Mouse (Mus musculus) heart, adult 10 weeks (tissue): Measurements from ENCODE around the gene Ly6g6c. TPM values are rescaled to one million over a fixed set of nuclear protein-coding genes. Genes with fewer than 3 reads are reported as not detected.

ENCODE experiments used
- polyA plus RNA-seq: library from polyadenylated mRNA; stranded (reverse); fragments of 350-450 nt; fragmentation: Illumina TruSeq; extraction: RNeasy Lipid Tissue Mini Kit (QIAGEN cat#74804); gene quantifications from one replicate; pipeline ENCODE4 v1.2.3, GENCODE M21; 2014; ENCODE audit warnings: low read depth, low replicate concordance

Ly6g6c gene
- polyA plus RNA-seq, 1 experiment from 2014 or later: not detected

Other genes with a start within 250 kb of the Ly6g6c start
- gene Stk19, start 228.4 kb upstream of the Ly6g6c start, polyA plus RNA-seq: 15.7 TPM
- 18.6 TPM for gene Dxo, start 228.4 kb upstream of the Ly6g6c start, polyA plus RNA-seq
- 20.6 TPM for gene Skiv2l, start 215.2 kb upstream of the Ly6g6c start, polyA plus RNA-seq
- 20.1 TPM for gene Nelfe, start 215.0 kb upstream of the Ly6g6c start, polyA plus RNA-seq
- gene Cfb, start 202.9 kb upstream of the Ly6g6c start, polyA plus RNA-seq: 3.5 TPM
- gene Zbtb12, start 185.9 kb upstream of the Ly6g6c start, polyA plus RNA-seq: 11.8 TPM
- gene Gm20547, start 183.3 kb upstream of the Ly6g6c start, polyA plus RNA-seq: not detected
- 5.3 TPM for gene C2, start 167.1 kb upstream of the Ly6g6c start, polyA plus RNA-seq
- 40.6 TPM for gene Ehmt2, start 166.9 kb upstream of the Ly6g6c start, polyA plus RNA-seq
- gene Slc44a4, start 150.9 kb upstream of the Ly6g6c start, polyA plus RNA-seq: not detected
- gene Neu1, start 134.1 kb upstream of the Ly6g6c start, polyA plus RNA-seq: 18.6 TPM
- 7.8 TPM for gene Hspa1b, start 106.2 kb upstream of the Ly6g6c start, polyA plus RNA-seq
- not detected for gene Gm20481, start 95.5 kb upstream of the Ly6g6c start, polyA plus RNA-seq
- 10.2 TPM for gene Hspa1a, start 93.2 kb upstream of the Ly6g6c start, polyA plus RNA-seq
- gene Hspa1l, start 92.7 kb upstream of the Ly6g6c start, polyA plus RNA-seq: 9.2 TPM
- 17.0 TPM for gene Lsm2, start 83.5 kb upstream of the Ly6g6c start, polyA plus RNA-seq
- 20.7 TPM for gene Vars, start 64.4 kb upstream of the Ly6g6c start, polyA plus RNA-seq
- 6.5 TPM for gene Vwa7, start 48.8 kb upstream of the Ly6g6c start, polyA plus RNA-seq
- gene Sapcd1, start 37.4 kb upstream of the Ly6g6c start, polyA plus RNA-seq: 0.58 TPM
- 0.55 TPM for gene Msh5, start 18.6 kb upstream of the Ly6g6c start, polyA plus RNA-seq
- 50.4 TPM for gene Clic1, start 15.4 kb upstream of the Ly6g6c start, polyA plus RNA-seq
- gene Ddah2, start 6.4 kb upstream of the Ly6g6c start, polyA plus RNA-seq: 33.4 TPM
- gene Mpig6b, start 796 bp downstream of the Ly6g6c start, polyA plus RNA-seq: not detected
- gene Ly6g6e, start 11.5 kb downstream of the Ly6g6c start, polyA plus RNA-seq: not detected
- not detected for gene Ly6g6d, start 12.7 kb downstream of the Ly6g6c start, polyA plus RNA-seq
- gene Ly6g6f, start 20.2 kb downstream of the Ly6g6c start, polyA plus RNA-seq: not detected
- gene Abhd16a, start 23.9 kb downstream of the Ly6g6c start, polyA plus RNA-seq: 72.3 TPM
- not detected for gene Ly6g5c, start 42.9 kb downstream of the Ly6g6c start, polyA plus RNA-seq
- 0.39 TPM for gene Ly6g5b, start 50.0 kb downstream of the Ly6g6c start, polyA plus RNA-seq
- gene Gpank1, start 56.1 kb downstream of the Ly6g6c start, polyA plus RNA-seq: 17.0 TPM
- gene Csnk2b, start 56.7 kb downstream of the Ly6g6c start, polyA plus RNA-seq: 145 TPM
- 22.9 TPM for gene D17H6S53E, start 61.0 kb downstream of the Ly6g6c start, polyA plus RNA-seq
- gene Apom, start 66.7 kb downstream of the Ly6g6c start, polyA plus RNA-seq: not detected
- gene Bag6, start 69.8 kb downstream of the Ly6g6c start, polyA plus RNA-seq: 122 TPM
- 139 TPM for gene Prrc2a, start 99.5 kb downstream of the Ly6g6c start, polyA plus RNA-seq
- gene Aif1, start 110.7 kb downstream of the Ly6g6c start, polyA plus RNA-seq: 6.0 TPM
- gene Lst1, start 123.1 kb downstream of the Ly6g6c start, polyA plus RNA-seq: 4.1 TPM
- gene Ltb, start 129.1 kb downstream of the Ly6g6c start, polyA plus RNA-seq: 0.68 TPM
- 0.29 TPM for gene Tnf, start 136.6 kb downstream of the Ly6g6c start, polyA plus RNA-seq
- not detected for gene Lta, start 140.0 kb downstream of the Ly6g6c start, polyA plus RNA-seq
- 1.8 TPM for gene Gm16181, start 155.4 kb downstream of the Ly6g6c start, polyA plus RNA-seq
- gene Atp6v1g2, start 168.3 kb downstream of the Ly6g6c start, polyA plus RNA-seq: 4.9 TPM
- gene Nfkbil1, start 170.4 kb downstream of the Ly6g6c start, polyA plus RNA-seq: 6.4 TPM
- gene Ddx39b, start 176.4 kb downstream of the Ly6g6c start, polyA plus RNA-seq: 112 TPM
- gene H2-D1, start 197.3 kb downstream of the Ly6g6c start, polyA plus RNA-seq: 162 TPM